Mouse (Mus musculus): ENCODE measurements around the gene Man1c1.

GRCm38 (mm10) chr4:134604472-134604871, 99.6 kb downstream of the Man1c1 start:
- TF ChIP-seq CTCF (IDR thresholded peaks at IDR 0.05; ENCODE audit: low read depth, low read length) (no peak), GATA1 (IDR thresholded peaks at IDR 0.05; ENCODE audit: borderline replicate concordance, low read length) (no peak), TAL1 (conservative IDR thresholded peaks at IDR 0.05; ENCODE audit: low read depth, low read length) (no peak)

Measured in G1E (cell line).